Mouse (Mus musculus) adrenal gland, adult 8-10 months (tissue): Measurements from ENCODE around the gene D5Ertd579e. TPM values are rescaled to one million over a fixed set of nuclear protein-coding genes. Genes with fewer than 3 reads are reported as not detected.
"Not testable (repeated sequence)": the region's sequence is repeated elsewhere in the genome, so short reads cannot be mapped to it uniquely, and the experiment has no call there.

ENCODE experiments used
- DNase-seq: peaks from one replicate; pipeline ENCODE4 v3.0.0; 2022
- total RNA-seq, 4 experiments: library from RNA; stranded (reverse); gene quantifications; 2 replicates each; pipeline ENCODE4 v1.2.4; 2022

The D5Ertd579e gene
- total RNA-seq, 4 experiments from 2014 or later, result 64.5 to 98.4 (median 79.4) TPM

GRCm38 (mm10) chr5:36679918-36680598 is 15.8 kb downstream of the D5Ertd579e start:
- DNase-seq, result no peak

GRCm38 (mm10) chr5:36678799-36679198 is 17.0 kb downstream of the D5Ertd579e start:
- no peak for DNase-seq

- DNase-seq, result no peak
These were observed 17.9 kb downstream of the D5Ertd579e start for GRCm38 (mm10) chr5:36677907-36678306.

- DNase-seq, result no peak
These were observed 20.4 kb downstream of the D5Ertd579e start for GRCm38 (mm10) chr5:36675466-36675865.

- no peak for DNase-seq
These were observed 21.0 kb downstream of the D5Ertd579e start for GRCm38 (mm10) chr5:36674658-36675433.

GRCm38 (mm10) chr5:36669021-36670008 is 26.5 kb downstream of the D5Ertd579e start:
- DNase-seq, result no peak

- DNase-seq, result no peak
These were observed 27.3 kb downstream of the D5Ertd579e start for GRCm38 (mm10) chr5:36668572-36668971.

GRCm38 (mm10) chr5:36667986-36668385 is 27.8 kb downstream of the D5Ertd579e start:
- not testable (repeated sequence) for DNase-seq

- DNase-seq, result no peak
These were observed 28.7 kb downstream of the D5Ertd579e start for GRCm38 (mm10) chr5:36667165-36667564.

- DNase-seq, result not testable (repeated sequence)
These were observed 29.1 kb downstream of the D5Ertd579e start for GRCm38 (mm10) chr5:36666699-36667098.

- no peak for DNase-seq
These were observed 32.5 kb downstream of the D5Ertd579e start for GRCm38 (mm10) chr5:36663329-36663728.

- not testable (repeated sequence) for DNase-seq
These were observed 34.7 kb downstream of the D5Ertd579e start for GRCm38 (mm10) chr5:36660977-36661760.

- no peak for DNase-seq
These were observed 70.2 kb downstream of the D5Ertd579e start for GRCm38 (mm10) chr5:36625612-36626011.

- no peak for DNase-seq
These were observed 72.2 kb downstream of the D5Ertd579e start for GRCm38 (mm10) chr5:36623670-36624069.

GRCm38 (mm10) chr5:36621058-36621449 is 74.8 kb downstream of the D5Ertd579e start:
- DNase-seq, result no peak

- DNase-seq, result no peak
These were observed 75.3 kb downstream of the D5Ertd579e start for GRCm38 (mm10) chr5:36620409-36621057.

GRCm38 (mm10) chr5:36618890-36619289 is 76.9 kb downstream of the D5Ertd579e start:
- no peak for DNase-seq

GRCm38 (mm10) chr5:36618356-36618755 is 77.5 kb downstream of the D5Ertd579e start:
- DNase-seq, result no peak

GRCm38 (mm10) chr5:36614124-36614523 is 81.7 kb downstream of the D5Ertd579e start:
- DNase-seq, result no peak

- DNase-seq, result no peak
These were observed 86.8 kb downstream of the D5Ertd579e start for GRCm38 (mm10) chr5:36608939-36609499.

GRCm38 (mm10) chr5:36603031-36603430 is 92.8 kb downstream of the D5Ertd579e start:
- DNase-seq, result no peak
